Mouse (Mus musculus) embryonic facial prominence, embryonic 13.5 days (tissue): ENCODE measurements around the gene Ppm1a. TPM values are rescaled to one million over a fixed set of nuclear protein-coding genes. Genes with fewer than 3 reads are reported as not detected.

Experiments
- ATAC-seq: fragments of 200-750 bp; cut with Nextera tagmentation; 2 replicates; pipeline ENCODE4 v1.8.0; 2017; ENCODE audit warnings: low read depth; ENCODE audit not compliant: insufficient number of reproducible peaks, insufficient read depth, low FRiP score, low TSS enrichment
- H3K27ac ChIP-seq: fragments of 300-500 bp; sonication (generic); 2 replicates; pipeline ENCODE4 v1.5.1; 2015; ENCODE audit warnings: moderate library complexity, mild to moderate bottlenecking, inconsistent platforms
- H3K27me3 ChIP-seq: fragments of 300-500 bp; sonication (generic); 2 replicates; pipeline ENCODE4 v1.6.1; 2015; ENCODE audit warnings: mild to moderate bottlenecking, inconsistent platforms
- H3K36me3 ChIP-seq: fragments of 300-500 bp; sonication (generic); 2 replicates; pipeline ENCODE4 v1.6.1; 2015; ENCODE audit warnings: mild to moderate bottlenecking, inconsistent platforms
- H3K4me1 ChIP-seq: fragments of 300-500 bp; sonication (generic); 2 replicates; pipeline ENCODE4 v1.6.1; 2015; ENCODE audit warnings: inconsistent platforms
- H3K4me2 ChIP-seq: fragments of 300-500 bp; sonication (generic); 2 replicates; pipeline ENCODE4 v1.6.1; 2015; ENCODE audit warnings: moderate library complexity, mild to moderate bottlenecking, inconsistent platforms
- H3K4me3 ChIP-seq: fragments of 300-500 bp; sonication (generic); 2 replicates; pipeline ENCODE4 v1.5.1; 2015; ENCODE audit warnings: mild to moderate bottlenecking, inconsistent platforms
- H3K9ac ChIP-seq: fragments of 300-500 bp; sonication (generic); 2 replicates; pipeline ENCODE4 v1.6.1; 2015; ENCODE audit warnings: mild to moderate bottlenecking, inconsistent platforms
- H3K9me3 ChIP-seq: fragments of 300-500 bp; sonication (generic); 2 replicates; pipeline ENCODE4 v1.6.1; 2016; ENCODE audit warnings: inconsistent platforms
- WGBS: fragments of 180-500 bp; shearing (Covaris S2); methylation state at CpG from one replicate; pipeline ENCODE4 v1.1.7; 2015; ENCODE audit warnings: mixed read lengths; 5-methylcytosine and 5-hydroxymethylcytosine counted together
- polyA plus RNA-seq: library from polyadenylated mRNA; unstranded; fragments of >200 nt; fragmentation: Nextera tagmentation; extraction: Ambion mirVana; gene quantifications from 2 replicates; pipeline ENCODE4 v1.2.1, GENCODE M21; 2015

The Ppm1a gene
- polyA plus RNA-seq, 1 experiment from 2014 or later: 46.6 TPM

DNA sequence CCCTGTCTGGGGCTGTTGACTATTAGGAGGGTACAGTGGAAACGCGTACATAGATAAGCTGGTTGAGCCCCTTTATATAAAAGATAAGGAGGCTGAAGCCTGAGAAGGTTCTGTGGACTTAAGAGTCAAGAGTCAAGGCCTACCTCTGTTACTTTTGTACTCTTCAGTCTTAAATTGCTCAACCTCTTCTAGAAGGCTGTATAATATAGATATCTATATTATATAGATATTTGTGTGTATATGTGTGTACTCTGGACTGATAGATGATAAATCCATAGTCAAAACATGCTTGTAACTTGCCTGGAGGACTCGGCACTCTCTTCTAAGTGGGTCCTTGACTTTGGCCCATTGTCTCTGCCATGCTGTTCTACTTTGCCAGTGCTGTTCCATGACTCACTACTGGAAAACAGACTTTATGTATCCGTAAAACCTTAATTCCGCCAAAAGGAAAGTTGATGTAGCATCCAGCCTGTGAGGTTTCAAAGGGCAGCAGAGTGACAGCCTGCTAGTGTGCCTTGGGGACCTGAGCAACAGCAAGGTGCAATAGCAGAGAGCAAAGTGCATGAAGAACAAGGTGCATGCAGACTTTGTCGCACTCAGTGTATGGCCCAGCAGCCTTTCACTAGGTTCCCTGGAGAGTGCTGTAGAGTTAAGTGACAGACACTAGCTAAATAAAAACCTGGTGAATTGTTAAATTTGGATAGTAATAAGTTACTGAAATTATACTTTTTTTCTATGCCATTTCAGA lies 28.1 kb downstream of the Ppm1a start:
- Histone ChIP-seq H3K9me3 (no peaks in the 10 kb centered on the region), H3K9ac (no peak overlapping the region), H3K27me3 (no peaks in the 10 kb centered on the region), H3K36me3 (peaks cover 33% of the 10 kb centered on the region), H3K4me1 (no peaks in the 10 kb centered on the region), H3K4me2 (no peak overlapping the region), H3K4me3 (no peak overlapping the region), H3K27ac (no peak overlapping the region)
- 97% methylated on average over 6 of the region's 6 CpGs for WGBS
- no peak for ATAC-seq

- Histone ChIP-seq H3K27me3 (no peaks in the 10 kb centered on the region), H3K4me3 (no peak overlapping the region), H3K4me1 (no peaks in the 10 kb centered on the region), H3K9ac (no peak overlapping the region), H3K36me3 (peaks cover 33% of the 10 kb centered on the region), H3K4me2 (no peak overlapping the region), H3K9me3 (no peaks in the 10 kb centered on the region), H3K27ac (no peak overlapping the region)
- whole genome bisulfite sequencing: 90% methylated on average over 5 of the region's 5 CpGs
- ATAC-seq: no peak
Measured at GRCm38 (mm10) chr12:72786551-72786950, 29.3 kb downstream of the Ppm1a start.

DNA sequence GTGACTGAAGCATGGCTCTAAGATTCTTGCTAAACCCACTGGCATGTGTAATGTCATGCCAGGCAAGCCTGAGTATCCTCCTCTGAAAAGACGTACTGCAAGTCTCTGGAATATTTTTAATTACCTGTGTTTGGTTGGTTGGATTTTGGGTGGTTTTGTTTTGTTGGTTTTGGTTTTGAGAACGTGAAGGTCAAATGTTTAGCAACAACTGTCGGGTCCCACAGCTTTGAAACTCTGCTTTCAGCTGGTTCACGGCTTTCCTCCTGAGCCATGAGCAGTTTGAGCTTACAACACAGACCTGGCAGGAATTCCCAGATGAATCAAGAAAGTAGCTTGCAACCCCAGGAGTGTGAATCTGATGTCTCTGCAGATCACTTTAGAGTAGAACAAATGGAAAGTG lies 29.7 kb downstream of the Ppm1a start:
- ATAC-seq: no peak
- peaks cover 35% of the 10 kb centered on the region for H3K36me3 ChIP-seq
- H3K9me3 ChIP-seq: no peaks in the 10 kb centered on the region

DNA sequence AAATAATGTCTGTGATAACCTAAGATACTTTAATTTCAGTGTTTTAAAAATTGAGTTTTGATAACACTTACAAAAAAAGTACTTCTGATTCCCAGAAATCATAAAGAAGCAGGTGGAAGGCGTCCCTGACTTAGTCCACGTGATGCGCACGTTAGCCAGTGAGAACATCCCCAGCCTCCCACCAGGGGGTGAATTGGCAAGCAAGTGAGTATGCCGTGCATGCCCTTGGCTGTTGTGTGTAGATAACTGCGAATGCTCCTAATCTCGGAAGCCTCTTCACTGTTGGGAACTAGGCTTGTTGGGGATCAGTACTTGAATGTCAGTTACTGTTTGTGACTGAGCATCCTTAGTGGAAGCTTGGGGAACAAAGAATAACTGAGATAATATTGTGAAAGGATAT lies 33.3 kb downstream of the Ppm1a start:
- ATAC-seq: no peak
- Histone ChIP-seq H3K4me2 (no peak overlapping the region), H3K9ac (no peak overlapping the region), H3K27me3 (no peaks in the 10 kb centered on the region), H3K27ac (no peak overlapping the region), H3K36me3 (peaks cover 41% of the 10 kb centered on the region), H3K4me3 (no peak overlapping the region), H3K4me1 (no peaks in the 10 kb centered on the region), H3K9me3 (no peaks in the 10 kb centered on the region)
- WGBS: 78% methylated on average over 7 of the region's 7 CpGs

More for the DNA sequence above, 29.7 kb downstream of the Ppm1a start:
- no peak overlapping the region for H3K4me3 ChIP-seq
- 83% methylated on average over 4 of the region's 4 CpGs for WGBS
- H3K4me2 ChIP-seq: no peak overlapping the region
- no peak overlapping the region for H3K27ac ChIP-seq
- no peaks in the 10 kb centered on the region for H3K27me3 ChIP-seq
- no peak overlapping the region for H3K9ac ChIP-seq
- H3K4me1 ChIP-seq: no peaks in the 10 kb centered on the region

DNA sequence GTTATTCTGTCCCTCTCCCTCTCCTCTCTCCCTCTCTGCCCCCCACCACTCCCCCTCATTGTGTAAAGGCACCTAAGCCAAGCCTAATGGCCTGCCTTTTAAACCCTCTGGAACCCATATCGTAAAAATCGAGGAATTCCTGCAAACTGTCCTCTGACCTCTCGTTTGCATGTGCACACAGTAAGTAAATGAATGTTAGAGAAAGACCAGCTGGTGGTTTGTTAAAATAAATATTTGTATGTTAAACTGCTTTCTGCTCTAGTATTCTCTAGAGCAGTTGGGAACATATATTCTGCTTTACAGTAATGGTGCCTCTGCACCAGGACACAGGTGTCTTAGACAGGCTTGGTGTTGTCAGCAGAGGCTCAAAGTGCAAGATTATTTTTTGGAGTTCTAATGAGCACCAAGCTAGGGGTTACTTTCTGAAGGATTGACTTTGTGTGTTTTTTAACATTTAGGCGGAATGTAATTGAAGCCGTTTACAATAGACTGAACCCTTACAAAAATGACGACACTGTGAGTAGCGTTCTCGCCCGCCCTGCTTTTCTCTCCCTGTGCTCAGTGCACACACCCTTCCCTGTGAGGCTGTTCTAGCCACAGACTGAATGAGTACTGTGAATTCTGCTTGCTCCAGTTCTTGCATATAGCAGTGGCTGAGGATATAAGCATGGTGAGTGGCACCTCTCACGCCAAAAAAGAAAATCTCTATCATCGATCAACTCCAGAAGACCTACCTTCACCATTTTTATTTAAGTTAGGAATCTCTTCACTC lies 35.3 kb downstream of the Ppm1a start:
- H3K27ac ChIP-seq: no peak overlapping the region
- no peaks in the 10 kb centered on the region for H3K27me3 ChIP-seq
- WGBS: 91% methylated on average over 11 of the region's 11 CpGs
- no peak overlapping the region for H3K4me3 ChIP-seq
- H3K9me3 ChIP-seq: no peaks in the 10 kb centered on the region
- ATAC-seq: no peak
- H3K4me1 ChIP-seq: no peaks in the 10 kb centered on the region
- no peak overlapping the region for H3K9ac ChIP-seq
- no peak overlapping the region for H3K4me2 ChIP-seq
- peaks cover 42% of the 10 kb centered on the region for H3K36me3 ChIP-seq

DNA sequence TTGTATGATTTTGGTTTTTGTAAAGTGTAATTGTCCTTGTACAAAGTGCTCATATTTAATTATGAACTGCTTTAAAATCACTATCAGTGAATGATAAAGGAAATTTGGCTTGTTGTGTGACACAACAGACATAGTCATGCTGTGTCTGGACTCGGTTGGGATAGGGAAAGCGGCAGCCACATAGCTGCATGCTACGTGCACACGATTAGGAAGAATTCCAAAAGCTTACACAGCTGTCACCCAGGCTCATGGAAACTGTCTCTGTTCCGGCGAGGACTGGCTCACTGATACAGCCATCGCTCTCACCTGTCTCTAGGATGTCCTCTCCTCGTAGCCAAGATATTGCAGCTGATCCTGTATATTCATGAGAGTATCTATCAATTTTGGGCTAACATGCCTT lies 36.7 kb downstream of the Ppm1a start:
- WGBS: 94% methylated on average over 8 of the region's 8 CpGs

DNA sequence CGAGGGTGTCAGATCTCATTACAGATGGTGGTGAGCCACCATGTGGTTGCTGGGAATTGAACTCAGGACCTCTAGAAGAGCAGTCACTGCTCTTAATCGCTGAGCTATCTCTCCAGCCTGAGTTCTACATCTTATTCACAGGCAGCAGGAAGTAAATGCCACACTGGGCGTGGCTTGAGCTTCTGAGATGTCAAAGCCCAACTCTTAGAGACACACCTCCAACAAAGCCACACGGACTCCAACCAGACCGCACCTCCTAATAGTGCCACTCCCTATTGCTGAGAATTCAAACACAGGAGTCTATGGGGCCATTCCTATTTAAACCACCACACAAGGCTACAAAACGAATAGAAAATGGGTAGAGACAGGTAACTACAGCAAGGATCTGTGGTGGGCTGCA lies 52.5 kb downstream of the Ppm1a start:
- H3K4me1 ChIP-seq: no peaks in the 10 kb centered on the region
- no peak overlapping the region for H3K27ac ChIP-seq
- ATAC-seq: no peak
- 81% methylated on average over 6 of the region's 6 CpGs for WGBS
- H3K4me3 ChIP-seq: no peak overlapping the region
- H3K27me3 ChIP-seq: no peaks in the 10 kb centered on the region
- 0 out of 2 replicates have a peak, but pooled peaks cover 6% of the 10 kb centered on the region for H3K9me3 ChIP-seq
- H3K36me3 ChIP-seq: no peaks in the 10 kb centered on the region
- H3K4me2 ChIP-seq: no peak overlapping the region
- H3K9ac ChIP-seq: no peak overlapping the region

More for the DNA sequence above, 36.7 kb downstream of the Ppm1a start:
- no peak overlapping the region for H3K9ac ChIP-seq
- H3K4me1 ChIP-seq: no peaks in the 10 kb centered on the region
- H3K9me3 ChIP-seq: no peaks in the 10 kb centered on the region
- no peak overlapping the region for H3K27ac ChIP-seq
- peaks cover 40% of the 10 kb centered on the region for H3K36me3 ChIP-seq
- H3K27me3 ChIP-seq: no peaks in the 10 kb centered on the region
- no peak overlapping the region for H3K4me3 ChIP-seq
- no peak for ATAC-seq
- H3K4me2 ChIP-seq: no peak overlapping the region

DNA sequence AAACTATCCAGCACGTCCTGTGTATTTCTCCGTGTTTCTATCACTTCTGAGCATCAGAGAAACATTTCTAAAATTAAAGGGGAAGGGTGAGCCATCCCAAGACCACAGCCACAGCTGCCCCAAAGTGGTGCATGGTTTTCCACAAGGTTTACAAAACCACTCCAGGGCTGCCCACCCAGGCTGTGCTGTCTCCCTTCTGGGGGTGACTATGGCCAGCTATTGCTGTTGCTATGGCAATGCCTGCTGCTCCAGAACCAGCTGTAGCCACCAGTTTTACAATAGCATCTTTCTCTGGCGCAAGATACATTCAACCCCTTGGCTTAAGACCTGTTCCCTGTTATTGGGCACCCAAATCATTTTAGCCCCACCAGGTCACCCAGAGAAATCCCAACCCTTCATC lies 54.3 kb downstream of the Ppm1a start:
- WGBS: 81% methylated on average over 3 of the region's 3 CpGs
- no peak for ATAC-seq
- H3K27ac ChIP-seq: no peak overlapping the region
- no peak overlapping the region for H3K4me3 ChIP-seq
- no peak overlapping the region for H3K4me2 ChIP-seq
- no peaks in the 10 kb centered on the region for H3K4me1 ChIP-seq
- H3K9me3 ChIP-seq: 0 out of 2 replicates have a peak, but pooled peaks cover 6% of the 10 kb centered on the region
- H3K9ac ChIP-seq: no peak overlapping the region
- no peaks in the 10 kb centered on the region for H3K36me3 ChIP-seq
- H3K27me3 ChIP-seq: no peaks in the 10 kb centered on the region

- Histone ChIP-seq H3K4me3 (peak overlapping the region; percentile 46), H3K36me3 (no peaks in the 10 kb centered on the region), H3K4me1 (peaks cover 4% of the 10 kb centered on the region), H3K9me3 (no peaks in the 10 kb centered on the region), H3K27me3 (peaks cover 12% of the 10 kb centered on the region), H3K27ac (peak overlapping the region; percentile 72), H3K9ac (peak overlapping the region; percentile 60), H3K4me2 (peak overlapping the region; percentile 70)
- whole genome bisulfite sequencing: 2% methylated on average over 24 of the region's 24 CpGs
- ATAC-seq: peak; percentile 78
Measured at GRCm38 (mm10) chr12:72820940-72821431, 63.7 kb downstream of the Ppm1a start.

- Histone ChIP-seq H3K9ac (peak overlapping the region; percentile 60), H3K4me2 (peak overlapping the region; percentile 70), H3K27me3 (peaks cover 12% of the 10 kb centered on the region), H3K4me1 (peaks cover 7% of the 10 kb centered on the region), H3K36me3 (no peaks in the 10 kb centered on the region), H3K27ac (peak overlapping the region; percentile 72; the same call in 1 of the 2 replicates), H3K4me3 (peak overlapping the region; percentile 46), H3K9me3 (no peaks in the 10 kb centered on the region)
- ATAC-seq: no peak
- WGBS: 30% methylated on average over 6 of the region's 6 CpGs
Measured at GRCm38 (mm10) chr12:72821589-72821988, 64.3 kb downstream of the Ppm1a start.

- no peaks in the 10 kb centered on the region for H3K36me3 ChIP-seq
- no peak overlapping the region for H3K4me2 ChIP-seq
- no peaks in the 10 kb centered on the region for H3K9me3 ChIP-seq
- H3K4me1 ChIP-seq: peaks cover 5% of the 10 kb centered on the region
- no peak for ATAC-seq
- no peak overlapping the region for H3K27ac ChIP-seq
- 52% methylated on average over 5 of the region's 5 CpGs for WGBS
- no peak overlapping the region for H3K9ac ChIP-seq
- no peak overlapping the region for H3K4me3 ChIP-seq
- H3K27me3 ChIP-seq: peaks cover 31% of the 10 kb centered on the region
Measured at GRCm38 (mm10) chr12:72825656-72826055, 68.4 kb downstream of the Ppm1a start.
